Mouse (Mus musculus): ENCODE data around the gene Fbxl17.

GRCm38 (mm10) chr17:63158436-63158835 is 341.4 kb downstream of the Fbxl17 start:
- TF ChIP-seq POLR2A (IDR thresholded peaks at IDR 0.05; ENCODE audit: insufficient read depth, low read depth, low read length) (no peak), EP300 (IDR thresholded peaks at IDR 0.05; ENCODE audit: insufficient read depth, low read depth, low read length) (no peak), CTCF (IDR thresholded peaks at IDR 0.05) (no peak)
